Mouse (Mus musculus): ENCODE data around the gene Ecsit.
A peak's percentile ranks its signal among the peaks of the same experiment; 100 is the strongest.

Ecsit gene

DNA sequence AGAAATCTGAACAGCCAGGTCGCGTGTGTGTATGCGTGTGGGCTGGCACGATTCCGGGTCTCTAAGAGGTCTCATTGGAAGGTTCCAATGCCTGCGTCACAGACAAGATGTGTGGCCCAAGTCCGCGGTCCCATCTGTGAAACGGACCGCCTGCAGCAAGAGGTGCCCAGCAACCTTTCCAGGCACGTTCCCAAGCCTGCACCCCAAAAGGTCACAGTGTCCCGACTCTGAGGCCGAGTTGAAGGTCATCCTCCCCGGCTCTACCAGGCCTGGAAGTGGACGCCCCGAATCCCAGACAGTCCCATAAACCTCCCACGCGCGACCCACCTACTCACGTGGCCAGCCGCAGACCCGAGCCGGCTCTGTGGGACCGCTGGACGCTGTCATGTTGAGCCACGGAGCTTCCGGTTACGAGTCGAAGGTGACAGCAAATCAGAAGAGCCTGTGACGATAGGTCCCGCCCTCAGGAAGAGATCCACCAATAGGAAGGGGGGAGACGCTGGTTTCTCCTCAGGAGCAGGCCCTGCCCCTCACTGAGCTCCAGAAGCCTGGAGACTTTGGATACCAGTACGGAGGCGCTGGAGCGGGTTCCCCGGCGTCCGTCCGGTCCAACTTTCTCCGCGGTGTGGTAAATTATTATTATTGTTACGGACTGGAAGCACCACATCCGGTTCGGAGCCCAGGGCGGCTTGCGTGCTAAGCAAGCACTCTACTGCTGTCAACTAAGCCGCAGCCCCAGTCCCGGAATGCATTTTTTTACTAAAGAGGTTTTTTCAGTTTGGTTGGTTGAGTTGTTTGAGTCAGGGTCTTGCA is at the start of gene Ecsit:
TSS of gene Ecsit (minus strand) at position 417 of the 813 bp plus-strand sequence.
- peak; percentile 97 for DNase-seq

DNA sequence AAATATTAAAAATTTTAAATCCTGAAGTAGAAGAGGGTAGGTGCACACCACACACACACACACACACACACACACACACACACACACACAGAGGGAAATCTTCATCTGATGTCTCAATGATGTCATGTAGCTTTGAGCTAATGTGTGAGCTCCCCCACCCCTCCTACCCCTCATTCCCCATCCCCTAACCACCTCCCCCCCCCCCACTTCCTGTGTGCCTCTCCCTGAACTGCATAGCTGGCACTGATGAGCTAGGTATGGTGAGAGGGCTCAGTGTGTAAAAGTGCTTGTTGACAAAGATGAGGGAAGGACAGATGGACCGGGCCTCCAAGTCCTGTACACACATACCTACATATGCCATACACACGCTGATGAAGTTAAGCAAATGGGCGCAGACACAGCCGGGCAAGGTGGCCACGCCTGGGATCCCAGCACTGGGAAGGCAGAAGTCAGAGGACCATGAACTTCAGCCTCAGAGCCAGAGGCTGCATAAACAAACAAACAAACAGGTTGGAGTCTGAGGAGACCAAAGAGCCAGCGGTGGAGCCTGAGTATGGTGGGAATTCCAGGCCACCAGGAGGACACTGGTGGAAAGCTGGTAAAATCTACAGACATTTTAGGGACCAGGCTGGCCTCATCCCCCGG is 49.1 kb upstream of the Ecsit start:
- no peak for DNase-seq

DNA sequence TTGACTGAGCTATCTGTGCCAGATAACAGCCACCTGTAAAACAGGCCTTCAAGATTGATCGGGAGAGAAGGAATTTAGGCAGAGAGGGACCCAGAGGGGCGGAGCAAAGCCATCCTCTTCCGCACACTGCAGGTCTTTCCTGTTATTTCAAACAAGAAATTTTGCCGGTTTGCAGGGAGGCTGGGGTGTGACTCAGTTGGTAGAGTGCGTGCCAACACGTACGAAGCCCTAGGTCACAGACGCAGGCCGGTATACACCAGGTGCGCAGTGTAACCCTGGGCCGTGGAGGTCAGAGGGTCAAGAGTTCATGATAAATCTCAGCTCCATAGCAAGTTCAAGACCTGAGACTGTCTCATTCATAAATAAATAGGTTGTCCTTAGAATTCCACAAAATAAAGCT is 47.0 kb upstream of the Ecsit start:
- DNase-seq = no peak

DNA sequence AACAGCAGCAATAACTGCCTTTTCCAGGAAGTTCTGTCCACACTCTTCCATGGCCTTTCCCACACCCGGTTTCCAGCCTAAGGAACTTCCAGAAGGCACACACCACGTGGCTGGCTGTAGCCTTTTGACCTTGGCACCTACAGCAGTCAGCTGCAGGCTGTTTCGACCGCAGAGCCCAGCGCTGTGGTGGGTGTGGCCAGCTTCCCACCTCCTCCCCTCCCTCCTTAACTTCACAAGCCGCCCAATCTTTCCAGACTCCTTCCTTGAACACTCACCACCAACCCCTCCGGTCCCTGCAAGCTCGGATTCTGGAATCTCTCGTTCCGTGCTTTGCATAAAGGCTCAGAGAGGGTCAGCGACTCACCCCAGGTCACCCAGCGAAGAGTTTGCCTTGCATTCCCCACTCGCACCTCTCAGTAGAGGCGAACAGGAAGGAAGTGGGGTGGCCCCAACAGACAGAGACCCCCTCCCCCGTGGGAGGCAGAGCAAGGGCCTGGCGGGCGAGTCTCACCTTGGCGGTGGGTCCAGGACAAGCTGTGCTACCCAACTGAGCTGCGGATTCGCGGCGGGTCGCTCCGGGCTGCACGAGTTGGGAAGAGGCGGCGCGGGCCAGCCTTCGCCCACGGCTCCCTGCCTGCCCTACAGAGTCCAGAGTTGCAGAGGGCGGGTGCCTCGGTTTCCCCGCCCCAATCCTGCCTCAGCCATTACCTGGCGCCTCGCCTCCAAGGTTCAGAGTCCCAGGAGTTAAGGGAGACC is 46.2 kb upstream of the Ecsit start:
- no peak for DNase-seq

DNA sequence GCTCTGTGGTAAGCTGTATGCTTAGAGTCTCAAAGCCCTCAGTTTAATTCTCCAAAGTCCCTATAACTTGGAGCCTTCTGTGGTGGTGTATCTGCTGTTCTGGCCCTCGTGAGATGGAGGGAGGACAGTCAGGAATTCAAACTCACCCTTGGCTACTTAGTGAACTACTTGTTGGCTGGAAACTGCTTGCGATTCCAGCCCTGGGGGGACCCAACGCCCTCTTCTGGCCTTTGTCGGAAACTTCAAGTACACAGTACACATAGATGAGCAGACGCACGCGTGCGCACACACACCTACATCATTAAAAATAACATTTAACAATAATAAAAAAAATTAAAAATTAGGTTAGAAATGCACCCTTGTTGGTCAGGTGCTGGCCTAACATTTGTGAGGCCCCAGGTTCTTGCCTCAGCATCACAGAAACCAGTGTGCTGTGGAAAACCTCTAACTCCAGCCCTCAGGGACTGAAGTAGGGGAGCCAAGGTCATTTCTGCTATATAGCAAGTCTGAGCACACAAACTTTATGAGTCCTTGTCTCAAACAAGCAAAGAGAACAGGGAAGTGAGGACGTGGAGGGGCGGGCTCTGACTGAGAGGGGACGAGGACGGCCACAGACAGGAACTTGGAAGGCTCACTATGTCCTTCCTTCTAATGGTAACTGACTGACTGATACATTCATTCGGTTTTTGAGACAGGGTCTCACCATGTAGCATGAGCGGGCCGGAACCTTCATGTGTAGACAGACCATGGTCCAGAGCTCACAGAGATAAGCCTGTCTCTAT is 40.2 kb upstream of the Ecsit start:
- DNase-seq = no peak

DNA sequence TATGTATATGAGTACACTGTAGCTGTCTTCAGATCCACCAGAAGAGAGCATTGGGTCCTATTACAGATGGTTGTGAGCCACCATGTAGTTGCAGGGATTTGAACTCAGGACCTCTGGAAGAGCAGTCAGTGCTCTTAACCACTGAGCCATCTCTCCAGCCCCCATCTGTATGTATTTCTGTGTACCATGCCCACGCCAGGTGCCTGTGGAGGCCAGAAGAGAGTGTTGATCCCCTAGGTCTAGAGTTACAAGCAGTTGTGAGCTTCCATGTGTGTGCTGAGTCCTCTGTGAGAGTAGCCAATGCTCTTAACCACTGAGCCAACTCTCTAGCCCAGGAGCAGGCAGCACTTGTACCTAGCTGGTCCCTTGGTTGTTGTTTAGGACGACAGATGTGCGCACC is 38.9 kb upstream of the Ecsit start:
- no peak for DNase-seq

DNA sequence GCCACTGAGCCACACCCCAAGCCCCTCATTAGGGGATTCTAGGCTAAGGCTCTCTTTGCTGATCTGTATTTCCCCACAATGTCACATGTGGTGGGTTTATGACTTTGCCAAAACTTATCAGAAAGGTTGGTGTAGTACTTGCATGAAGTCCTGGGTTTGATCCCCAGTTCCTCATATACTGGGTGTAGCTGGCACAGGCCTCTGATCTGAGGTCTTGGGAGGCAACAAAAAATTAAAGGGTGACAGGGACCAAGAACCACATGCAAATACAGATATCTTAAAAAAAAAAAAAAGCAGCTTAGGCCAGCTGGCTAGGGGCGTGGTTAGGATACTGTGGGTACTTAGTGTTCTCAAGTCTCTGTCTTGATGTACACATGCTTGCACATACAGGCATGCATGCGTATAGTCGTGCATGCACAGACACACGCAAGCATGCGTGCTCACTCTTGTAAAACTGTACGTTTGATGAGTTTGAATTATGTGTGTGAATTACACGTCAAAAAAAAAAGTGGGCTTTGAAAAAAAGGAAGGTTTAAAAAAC is 37.9 kb upstream of the Ecsit start:
- DNase-seq = no peak

DNA sequence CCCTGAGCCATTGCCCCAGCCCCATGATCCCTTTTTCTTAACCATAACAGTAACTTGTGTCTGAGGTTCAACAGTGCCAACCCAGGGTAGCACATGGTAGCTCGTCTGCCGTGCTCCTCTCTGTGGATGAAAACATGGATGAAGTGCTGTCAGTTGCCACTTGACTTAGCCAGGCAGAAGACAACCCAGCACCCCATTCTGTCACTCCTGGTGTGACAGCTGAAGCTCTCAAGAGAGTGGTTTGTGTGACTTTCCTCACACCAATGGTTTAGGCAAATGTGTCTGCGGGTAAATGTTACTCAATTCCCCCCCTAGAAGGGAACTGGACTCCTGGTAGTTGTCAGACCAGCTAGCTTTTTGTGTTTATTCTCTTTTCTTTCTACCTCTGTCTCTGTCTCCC is 36.8 kb upstream of the Ecsit start:
- DNase-seq = no peak

DNA sequence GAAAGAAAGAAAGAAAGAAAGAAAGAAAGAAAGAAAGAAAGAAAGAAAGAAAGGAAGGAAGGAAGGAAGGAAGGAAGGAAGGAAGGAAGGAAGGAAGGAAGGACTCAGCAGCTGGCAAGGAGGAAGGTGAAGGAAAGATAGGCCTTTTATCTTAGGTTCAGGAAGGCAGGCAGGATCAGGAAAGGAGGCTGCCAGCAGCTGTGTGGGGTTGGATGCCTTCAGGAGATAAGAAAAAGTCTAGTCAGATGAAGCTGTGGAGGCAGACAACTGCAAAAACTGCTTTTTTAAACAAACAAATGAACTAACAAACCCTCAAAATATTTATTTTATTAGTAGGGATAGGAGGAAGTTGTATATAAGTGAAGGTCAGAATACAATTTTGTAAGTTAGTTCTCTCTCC is 36.3 kb upstream of the Ecsit start:
- no peak for DNase-seq

DNA sequence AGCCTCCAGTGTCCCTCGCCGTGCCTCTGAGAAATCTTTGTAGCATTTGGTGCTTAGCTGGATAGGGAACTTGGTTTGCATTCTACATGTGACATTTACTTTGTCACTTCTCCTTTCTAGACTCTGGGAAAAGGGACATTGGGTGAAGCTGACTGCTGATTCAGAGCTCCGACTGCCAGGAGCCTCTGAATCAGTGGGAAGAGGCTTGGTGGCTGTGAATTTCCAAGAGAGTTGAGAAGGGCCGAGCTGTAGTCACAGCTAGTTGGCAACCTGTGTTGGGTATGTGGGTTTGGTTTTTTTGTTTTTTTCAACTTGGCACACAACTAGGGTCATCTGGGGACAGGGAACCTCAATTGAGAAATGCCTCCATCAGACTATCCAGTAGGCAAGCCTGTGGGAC is 34.3 kb upstream of the Ecsit start:
- DNase-seq = peak; percentile 71

DNA sequence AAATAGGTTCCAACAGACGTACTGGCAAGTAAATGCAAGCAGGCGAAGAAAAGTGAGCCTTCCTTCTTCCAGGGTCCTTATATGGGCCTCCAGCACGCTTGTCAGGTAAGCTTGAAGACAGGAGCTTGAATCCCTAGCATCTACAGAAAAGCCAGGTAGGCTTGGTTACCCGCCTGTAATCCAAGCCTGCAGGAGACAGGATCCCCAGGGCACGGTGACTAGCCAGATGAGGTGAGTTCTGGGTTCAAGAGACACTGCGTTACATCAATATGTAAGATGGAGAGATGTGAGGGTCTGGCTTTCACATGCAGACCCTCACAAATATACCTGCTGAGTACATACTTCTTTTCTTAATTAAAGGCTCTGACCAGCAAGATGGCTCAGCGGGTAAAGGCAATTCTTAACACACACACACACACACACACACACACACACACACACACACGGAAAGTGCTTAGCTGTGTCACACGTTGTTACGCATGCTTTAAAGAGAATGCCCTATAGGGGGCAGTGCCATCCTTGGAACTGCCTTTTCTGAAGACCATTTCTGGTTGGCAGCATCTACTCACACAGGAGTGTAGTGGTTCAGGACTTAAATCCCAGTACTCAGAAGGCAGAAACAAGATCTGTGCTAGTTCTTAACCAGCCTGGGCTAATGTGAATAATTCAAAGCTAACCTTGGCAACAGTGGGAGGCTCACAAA is 32.7 kb upstream of the Ecsit start:
- peak; percentile 39 for DNase-seq

DNA sequence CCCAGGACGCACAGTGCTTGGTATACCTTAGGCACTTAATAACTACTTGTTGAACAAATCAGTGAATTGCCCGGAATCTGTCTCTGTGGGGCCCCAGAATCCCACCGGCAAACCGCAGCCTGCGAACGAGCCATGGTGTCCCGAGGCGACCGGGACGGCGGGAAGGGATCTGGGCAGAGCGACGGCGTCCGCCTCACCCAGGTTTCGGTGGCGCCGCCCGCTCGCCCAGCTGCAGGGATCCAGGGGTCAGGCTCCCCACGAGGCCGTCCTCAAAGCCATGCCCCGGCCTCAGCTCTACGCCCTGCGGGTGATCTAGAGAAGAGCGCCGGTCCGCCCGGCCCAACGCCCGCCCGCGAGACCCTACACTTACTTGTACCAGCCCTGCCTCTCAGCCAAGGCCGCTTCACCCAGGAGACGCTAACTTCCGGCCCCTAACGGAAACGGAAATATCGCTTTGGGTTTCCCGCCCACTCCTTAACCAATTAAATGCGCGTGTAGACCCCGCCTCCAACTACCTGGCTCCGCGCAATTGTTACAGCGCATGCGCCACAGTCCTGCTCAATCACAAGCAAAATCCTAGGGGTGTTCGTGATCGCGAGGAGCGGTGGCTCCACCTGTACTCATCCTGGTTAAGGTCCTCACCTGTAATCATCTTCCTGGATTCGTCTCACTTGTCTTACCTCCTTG is 31.6 kb upstream of the Ecsit start, which contains the start of gene Elof1:
TSS of gene Elof1 (minus strand) at position 433 of the 687 bp plus-strand sequence.
- DNase-seq = peak; percentile 97

DNA sequence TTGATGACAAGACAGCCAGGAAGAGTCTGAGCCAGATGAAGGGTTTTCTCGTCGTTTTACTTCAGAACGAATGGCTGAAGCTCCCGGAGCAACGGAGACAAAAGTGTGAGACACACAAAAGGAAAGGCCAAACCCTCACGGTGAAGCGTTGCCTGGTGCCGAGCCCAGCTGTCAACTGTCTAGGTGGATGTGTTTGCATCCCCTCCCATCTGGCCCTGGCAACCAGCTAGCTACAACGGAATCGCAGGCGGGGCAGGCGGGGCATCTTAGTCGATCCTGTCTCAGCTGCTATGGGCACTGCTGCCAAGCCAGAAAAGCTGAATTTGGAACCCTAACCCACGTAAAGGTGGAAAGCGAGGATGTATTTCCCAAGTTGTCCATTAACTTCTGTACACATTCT is 30.8 kb upstream of the Ecsit start:
- DNase-seq = peak; percentile 13

DNA sequence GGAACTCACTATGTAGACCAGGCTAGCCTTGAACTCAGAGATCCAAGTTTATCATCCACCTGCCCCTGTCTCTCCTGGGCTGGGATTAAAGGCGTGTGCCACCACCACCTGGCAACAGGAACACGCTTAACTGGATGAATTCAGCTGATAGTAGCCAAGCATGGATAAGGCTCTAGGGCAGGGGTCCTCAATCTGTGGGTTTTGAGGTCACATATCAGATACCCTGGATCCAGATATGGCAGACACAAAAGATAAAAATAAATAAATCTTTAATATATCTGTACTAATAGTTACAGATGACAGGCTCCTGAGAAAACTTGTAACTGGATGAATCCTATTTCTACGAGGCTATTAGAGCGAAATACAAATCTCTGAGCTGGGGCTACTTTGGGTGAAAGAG is 30.4 kb upstream of the Ecsit start:
- DNase-seq = no peak

DNA sequence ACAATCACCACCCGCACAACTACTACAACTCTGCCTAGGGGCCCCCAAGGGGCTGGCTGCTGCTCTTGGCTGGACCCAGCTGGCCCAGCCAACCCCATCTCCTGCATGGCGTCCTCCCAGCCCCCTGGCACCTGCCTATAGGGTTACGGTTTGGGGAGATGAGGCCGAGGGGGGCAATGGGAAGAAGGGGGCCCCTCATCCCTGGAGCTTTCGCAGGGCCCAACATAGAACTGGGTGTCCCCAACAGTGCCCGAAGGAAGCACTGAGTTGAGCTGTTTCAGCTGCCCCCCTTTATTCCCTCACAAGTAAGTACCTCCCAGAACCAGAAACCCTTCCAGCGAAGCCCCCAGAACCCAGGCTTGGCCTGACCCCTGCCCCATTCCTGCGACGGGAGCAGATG is 23.0 kb upstream of the Ecsit start:
- no peak for DNase-seq

DNA sequence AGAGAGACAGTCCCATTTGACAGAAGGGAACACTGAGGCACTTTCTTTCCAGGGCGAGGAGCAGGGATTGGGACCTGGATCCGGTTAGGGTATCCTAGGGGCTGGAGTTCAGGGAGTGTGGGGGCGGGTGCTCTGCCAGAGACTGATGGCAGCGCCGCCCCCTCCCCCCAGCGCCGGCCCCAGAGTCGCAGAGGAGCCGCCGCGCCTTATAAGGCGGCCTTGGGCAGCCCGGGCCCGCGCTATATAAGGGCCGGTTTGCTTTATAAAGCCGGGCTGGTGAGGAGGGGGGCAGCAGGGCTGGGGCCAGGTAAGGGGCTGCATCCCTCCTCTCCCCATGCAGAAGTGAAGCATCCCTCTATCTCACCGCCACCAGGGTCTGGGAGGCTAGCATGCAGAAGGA is 14.7 kb upstream of the Ecsit start:
- DNase-seq = no peak

DNA sequence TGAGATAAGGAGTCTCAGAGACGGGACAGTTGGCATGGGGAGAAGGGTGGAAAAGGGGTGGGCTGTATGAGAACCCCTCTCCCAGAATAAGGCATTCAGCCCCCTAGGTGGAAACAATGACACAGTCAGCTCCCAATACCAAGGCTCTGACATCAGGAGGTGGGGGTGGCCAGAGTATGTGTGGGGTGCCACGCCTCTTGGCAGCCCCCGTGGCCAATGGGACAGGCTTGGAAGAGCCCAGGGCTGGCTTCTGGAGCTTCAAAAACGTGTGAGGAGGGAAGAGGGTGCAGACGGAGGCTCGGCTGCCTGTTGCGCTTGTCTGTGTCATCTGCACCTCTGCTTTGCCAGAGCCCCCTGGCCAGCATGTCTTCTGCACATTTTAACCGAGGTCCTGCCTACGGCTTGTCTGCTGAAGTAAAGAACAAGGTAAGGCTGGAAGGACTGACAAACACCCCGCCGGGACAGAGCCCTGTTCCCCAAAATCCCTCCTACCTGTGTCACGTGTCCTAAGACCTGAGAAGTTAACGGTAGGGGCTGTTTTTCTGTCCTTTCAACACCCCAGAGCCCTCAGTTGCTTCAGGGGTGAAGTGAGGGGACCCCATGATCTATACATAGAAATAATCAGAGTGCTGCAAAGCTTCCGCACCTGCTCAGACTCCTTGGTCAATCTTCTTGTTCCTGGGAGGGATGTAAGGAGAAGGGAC is 13.9 kb upstream of the Ecsit start, which contains the start of gene Cnn1:
TSS of gene Cnn1 (plus strand) at position 224 of the 704 bp plus-strand sequence.
- no peak for DNase-seq

DNA sequence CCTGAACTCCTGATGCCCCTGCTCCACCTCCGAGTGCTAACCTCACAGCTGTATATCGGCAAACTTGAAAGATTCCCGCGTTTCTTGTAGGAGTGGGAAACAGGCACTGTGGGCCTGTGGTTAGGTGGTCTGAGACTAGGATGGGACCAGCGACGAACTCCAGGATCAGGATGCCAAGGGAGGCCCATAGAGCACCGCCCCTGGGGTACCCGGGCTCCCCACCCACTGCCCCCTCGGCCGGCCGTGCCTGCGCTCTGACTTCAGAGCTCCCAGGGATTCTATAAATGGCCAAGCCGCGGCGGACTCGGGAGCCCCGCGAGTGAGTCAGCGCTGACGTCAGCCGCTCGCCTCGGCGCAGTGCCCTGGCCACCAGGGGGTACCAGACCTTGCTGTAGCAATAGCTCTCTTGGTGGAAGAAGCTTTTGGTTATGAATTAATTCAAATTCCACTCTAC is 10.6 kb upstream of the Ecsit start:
- DNase-seq = peak; percentile 82

DNA sequence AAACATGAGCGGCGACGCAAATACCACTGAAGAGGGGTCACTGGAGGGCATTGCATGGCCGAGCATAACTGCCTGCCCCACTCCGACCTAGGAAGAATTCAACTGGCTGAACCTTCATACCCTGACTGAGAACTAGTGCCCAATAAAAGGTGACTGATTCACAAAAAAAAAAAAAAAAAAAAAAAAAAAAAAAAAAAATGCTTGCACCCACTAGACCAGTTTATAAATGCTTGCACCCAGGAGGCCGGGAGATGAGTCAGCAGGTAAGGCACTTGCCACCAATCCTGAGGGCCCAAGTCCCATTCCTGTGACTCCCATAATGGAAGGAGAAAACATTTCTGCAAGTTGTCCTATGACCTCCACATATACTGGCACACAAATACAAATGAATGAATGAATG is 7.5 kb upstream of the Ecsit start:
- DNase-seq = no peak

DNA sequence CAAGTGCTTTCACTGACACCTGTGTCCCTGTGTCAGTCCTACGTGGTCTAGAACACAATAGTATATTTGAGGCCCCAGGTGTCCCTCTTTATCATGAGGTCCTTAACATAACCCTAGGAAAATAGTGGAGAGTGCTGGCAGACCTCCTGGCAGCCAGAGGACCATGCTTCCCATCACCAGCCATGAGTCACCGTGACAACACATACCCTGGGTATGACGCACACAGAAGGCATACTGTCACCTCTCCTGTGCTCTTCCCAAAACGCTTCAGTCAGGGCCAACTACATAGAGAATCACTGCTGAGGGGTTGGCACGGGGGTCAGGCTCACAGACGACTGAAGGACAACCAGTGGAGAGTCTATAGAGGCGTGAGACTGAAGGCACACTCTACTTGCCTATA is 4.7 kb upstream of the Ecsit start:
- no peak for DNase-seq

DNA sequence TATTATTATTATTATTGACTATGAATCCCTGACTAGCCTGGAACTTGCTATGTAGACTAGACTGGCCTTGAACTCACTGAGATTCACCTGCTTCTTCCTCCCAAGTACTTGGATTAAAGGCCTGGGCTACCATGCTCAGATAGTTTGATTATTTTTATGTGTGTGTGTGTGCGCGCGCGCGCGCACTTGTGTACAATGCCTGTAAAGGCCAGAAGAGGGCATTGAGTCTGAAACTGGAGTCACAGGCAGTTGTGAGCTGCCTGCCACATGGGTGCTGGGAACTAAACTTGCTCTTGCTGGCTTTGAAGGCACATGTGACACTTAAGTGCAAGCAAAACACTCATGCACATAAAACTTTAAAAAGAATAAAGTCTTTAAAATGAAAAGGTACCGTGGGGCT is 4.0 kb upstream of the Ecsit start:
- no peak for DNase-seq

Data from right cerebral cortex, adult 18-20 months (tissue).